In the genomic region with DNA sequence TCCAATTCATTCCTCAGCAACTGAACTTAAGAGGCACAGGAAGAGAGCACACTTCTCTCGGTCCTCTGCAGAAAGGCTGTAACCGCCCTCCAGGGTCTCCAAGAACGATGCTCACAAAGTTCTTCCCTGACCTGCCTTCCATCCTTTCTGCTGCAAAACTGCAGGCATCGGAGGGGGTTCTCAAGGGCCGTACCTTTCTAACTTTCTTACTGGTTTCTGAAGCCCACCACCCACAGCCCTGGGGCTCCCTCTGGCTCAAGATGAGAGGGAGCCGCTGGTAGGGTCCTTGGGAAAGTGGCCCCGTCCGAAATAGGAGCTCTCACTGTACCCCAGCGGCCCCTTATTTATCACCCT, we compare ENCODE assay signal across 8 mouse cellular contexts. TPM values are rescaled to one million over a fixed set of nuclear protein-coding genes. Genes with fewer than 3 reads are reported as not detected.
DNase-seq lines count a peak whose midpoint lies in the region; ATAC-seq and TF ChIP-seq lines count a peak whose summit lies in the region.

No protein-coding gene starts in this region.

- ATAC-seq in megakaryocyte, adult 5-6 weeks (ENCODE audit: poor library complexity, severe bottlenecking), result no peak
- ATAC-seq in intestine, postnatal 0 days, result no peak
- ATAC-seq in neural tube, embryonic 13.5 days (ENCODE audit: low read depth), result peak; percentile 13

- TF ChIP-seq POLR2A in embryonic fibroblast, embryonic 13.5 days (IDR thresholded peaks at IDR 0.05; ENCODE audit: low read depth, low read length), result no peak

- no peak for TF ChIP-seq CTCF in embryonic fibroblast, embryonic 13.5 days (IDR thresholded peaks at IDR 0.05; ENCODE audit: borderline replicate concordance, insufficient read depth, low read length)
- TF ChIP-seq CTCF in intestine, postnatal 0 days (IDR thresholded peaks at IDR 0.05; ENCODE audit: low read depth), result no peak

- H3K27ac ChIP-seq in embryonic fibroblast, embryonic 13.5 days (ENCODE audit: insufficient read depth, low read length), result peak overlapping the region; percentile 74
- H3K27ac ChIP-seq in intestine, postnatal 0 days (ENCODE audit: low read depth, low read length), result peak overlapping the region; percentile 96
- H3K27ac ChIP-seq in neural tube, embryonic 13.5 days (replicated peaks), result peak overlapping the region; percentile 99

- H3K4me2 ChIP-seq in intestine, postnatal 0 days (replicated peaks; ENCODE audit: low read depth), result peak overlapping the region; percentile 85
- peak overlapping the region; percentile 65 for H3K4me2 ChIP-seq in neural tube, embryonic 13.5 days

- H3K27me3 ChIP-seq in megakaryocyte, embryonic 14.5 days (replicated peaks), result peaks cover 33% of the 10 kb centered on the region
- 0 out of 2 replicates have a peak, but pooled peaks cover 2% of the 10 kb centered on the region for H3K27me3 ChIP-seq in intestine, postnatal 0 days (replicated peaks; ENCODE audit: control insufficient read depth, insufficient read depth, low read length)
- no peaks in the 10 kb centered on the region for H3K27me3 ChIP-seq in neural tube, embryonic 13.5 days

- peaks cover 85% of the 10 kb centered on the region for H3K4me1 ChIP-seq in megakaryocyte, embryonic 14.5 days
- H3K4me1 ChIP-seq in embryonic fibroblast, embryonic 13.5 days (ENCODE audit: control insufficient read depth, insufficient read depth, low read length), result peaks cover 37% of the 10 kb centered on the region
- peaks cover 16% of the 10 kb centered on the region for H3K4me1 ChIP-seq in intestine, postnatal 0 days (replicated peaks; ENCODE audit: control insufficient read depth, insufficient read depth, low read length)
- peaks cover 82% of the 10 kb centered on the region for H3K4me1 ChIP-seq in neural tube, embryonic 13.5 days (replicated peaks)

- under 1% methylated on average over 9 of the region's 9 CpGs for WGBS in intestine, postnatal 0 days
- WGBS in neural tube, embryonic 13.5 days, result under 1% methylated on average over 9 of the region's 9 CpGs

- H3K9me3 ChIP-seq in megakaryocyte, embryonic 14.5 days, result no peaks in the 10 kb centered on the region
- no peaks in the 10 kb centered on the region for H3K9me3 ChIP-seq in intestine, postnatal 0 days (ENCODE audit: control insufficient read depth)
- H3K9me3 ChIP-seq in neural tube, embryonic 13.5 days, result no peaks in the 10 kb centered on the region

- H3K36me3 ChIP-seq in megakaryocyte, embryonic 14.5 days (replicated peaks; ENCODE audit: low read length), result peaks cover 29% of the 10 kb centered on the region
- 0 out of 2 replicates have a peak, but pooled peaks cover 6% of the 10 kb centered on the region for H3K36me3 ChIP-seq in intestine, postnatal 0 days (ENCODE audit: control insufficient read depth, insufficient read depth)
- no peaks in the 10 kb centered on the region for H3K36me3 ChIP-seq in neural tube, embryonic 13.5 days

- H3K4me3 ChIP-seq in megakaryocyte, embryonic 14.5 days (replicated peaks), result peak overlapping the region; percentile 92
- H3K4me3 ChIP-seq in embryonic fibroblast, embryonic 13.5 days (ENCODE audit: insufficient read depth, low read length), result peak overlapping the region; percentile 34
- peak overlapping the region; percentile 58 for H3K4me3 ChIP-seq in intestine, postnatal 0 days (ENCODE audit: low read depth, low read length)
- H3K4me3 ChIP-seq in neural tube, embryonic 13.5 days, result peak overlapping the region; percentile 39

- DNase-seq in yolk sac, embryonic 10.5 days (ENCODE audit: low spot score), result no peak
- no peak for DNase-seq in layer of hippocampus, postnatal 10 days (ENCODE audit: low spot score in 2 of 2)
- no peak for DNase-seq in gastrocnemius, adult 18-20 months (ENCODE audit: low spot score)

- H3K9ac ChIP-seq in intestine, postnatal 0 days (ENCODE audit: low read depth, low read length), result peak overlapping the region; percentile 58
- H3K9ac ChIP-seq in neural tube, embryonic 13.5 days, result peak overlapping the region; percentile 79

RNA-seq across cellular contexts. Expression of a gene that starts 5.8 kb away (rescaled TPM):
- polyA plus RNA-seq in megakaryocyte, embryonic 14.5 days (2012; ENCODE audit: insufficient read depth, low replicate concordance), result 1.00 and 1.6 TPM in 2 replicates
- 2.9 and 3.8 TPM in 2 replicates for total RNA-seq in megakaryocyte, adult 5-6 weeks (2015)
- 1.7 and 3.3 TPM in 2 replicates for total RNA-seq in megakaryocyte, adult 5-6 weeks (2017)
- 0.40 TPM in 1 of 2 replicates, not detected in the other for polyA plus RNA-seq in embryonic fibroblast, embryonic 13.5 days (2011; ENCODE audit: insufficient read length, low read depth, missing spikeins)
- not detected in 2 replicates for polyA plus RNA-seq in intestine, postnatal 0 days (2015; fragmentation: Nextera tagmentation; extraction: Ambion mirVana)
- 0.57 and 0.62 TPM in 2 replicates for polyA plus RNA-seq in neural tube, embryonic 13.5 days (2015; fragmentation: Nextera tagmentation; extraction: Ambion mirVana)
- total RNA-seq in layer of hippocampus, postnatal 10 days (2021), result 1 to 10 TPM in 1 of 2 experiments, under 1 TPM in 1; 0.89 to 1.0 TPM
- not detected for total RNA-seq in gastrocnemius, adult 18-20 months (2021)

RNA-seq across cellular contexts. Expression of a gene that starts 32.1 kb away (rescaled TPM):
- polyA plus RNA-seq in megakaryocyte, embryonic 14.5 days (2012; ENCODE audit: insufficient read depth, low replicate concordance), result 33.2 and 56.2 TPM in 2 replicates
- 246 and 255 TPM in 2 replicates for total RNA-seq in megakaryocyte, adult 5-6 weeks (2015)
- 87.7 and 93.9 TPM in 2 replicates for total RNA-seq in megakaryocyte, adult 5-6 weeks (2017)
- 141 and 143 TPM in 2 replicates for polyA plus RNA-seq in embryonic fibroblast, embryonic 13.5 days (2011; ENCODE audit: insufficient read length, low read depth, missing spikeins)
- polyA plus RNA-seq in intestine, postnatal 0 days (2015; fragmentation: Nextera tagmentation; extraction: Ambion mirVana), result 248 and 253 TPM in 2 replicates
- 214 and 224 TPM in 2 replicates for polyA plus RNA-seq in neural tube, embryonic 13.5 days (2015; fragmentation: Nextera tagmentation; extraction: Ambion mirVana)
- 100 to 1,000 TPM; 111 to 112 TPM for total RNA-seq in layer of hippocampus, postnatal 10 days (2021)
- total RNA-seq in gastrocnemius, adult 18-20 months (2021), result 10 to 100 TPM; 35.8 to 37.3 TPM

RNA-seq across cellular contexts. Expression of a gene that starts 35.3 kb away (rescaled TPM):
- 1,319 and 2,156 TPM in 2 replicates for polyA plus RNA-seq in megakaryocyte, embryonic 14.5 days (2012; ENCODE audit: insufficient read depth, low replicate concordance)
- total RNA-seq in megakaryocyte, adult 5-6 weeks (2015), result 35.8 and 40.1 TPM in 2 replicates
- 6.8 and 9.4 TPM in 2 replicates for total RNA-seq in megakaryocyte, adult 5-6 weeks (2017)
- 25.0 and 27.6 TPM in 2 replicates for polyA plus RNA-seq in embryonic fibroblast, embryonic 13.5 days (2011; ENCODE audit: insufficient read length, low read depth, missing spikeins)
- polyA plus RNA-seq in intestine, postnatal 0 days (2015; fragmentation: Nextera tagmentation; extraction: Ambion mirVana), result 2.9 and 3.1 TPM in 2 replicates
- polyA plus RNA-seq in neural tube, embryonic 13.5 days (2015; fragmentation: Nextera tagmentation; extraction: Ambion mirVana), result 17.1 and 18.4 TPM in 2 replicates
- 10 to 100 TPM; 36.5 to 45.0 TPM for total RNA-seq in layer of hippocampus, postnatal 10 days (2021)
- 10 to 100 TPM in 1 of 2 experiments, 1 to 10 TPM in 1; 7.9 to 32.1 TPM for total RNA-seq in gastrocnemius, adult 18-20 months (2021)

RNA-seq across cellular contexts. Expression of a gene that starts 46.4 kb away (rescaled TPM):
- polyA plus RNA-seq in megakaryocyte, embryonic 14.5 days (2012; ENCODE audit: insufficient read depth, low replicate concordance), result 321 and 342 TPM in 2 replicates
- 205 and 258 TPM in 2 replicates for total RNA-seq in megakaryocyte, adult 5-6 weeks (2015)
- 218 and 249 TPM in 2 replicates for total RNA-seq in megakaryocyte, adult 5-6 weeks (2017)
- not detected in 2 replicates for polyA plus RNA-seq in embryonic fibroblast, embryonic 13.5 days (2011; ENCODE audit: insufficient read length, low read depth, missing spikeins)
- polyA plus RNA-seq in intestine, postnatal 0 days (2015; fragmentation: Nextera tagmentation; extraction: Ambion mirVana), result 0.82 and 0.90 TPM in 2 replicates
- polyA plus RNA-seq in neural tube, embryonic 13.5 days (2015; fragmentation: Nextera tagmentation; extraction: Ambion mirVana), result 1.3 and 1.9 TPM in 2 replicates
- under 1 TPM in 1 of 2 experiments, not detected in 1; 0.39 TPM for total RNA-seq in layer of hippocampus, postnatal 10 days (2021)
- total RNA-seq in gastrocnemius, adult 18-20 months (2021), result not detected

Comparison
In these comparisons a context has a peak if more than half of its experiments do, and no peak if none do; other contexts are left out.
1. H3K4me3 ChIP-seq: peak in every context shown above with its lines; median percentile 92 in megakaryocyte, embryonic 14.5 days; 58 in intestine, postnatal 0 days; 39 in neural tube, embryonic 13.5 days; 34 in embryonic fibroblast, embryonic 13.5 days.
2. RNA of a gene that starts 35.3 kb away (polyA plus RNA-seq): 1,319 to 2,156 TPM in megakaryocyte, embryonic 14.5 days; 25.0 to 27.6 TPM in embryonic fibroblast, embryonic 13.5 days, 17.1 to 18.4 TPM in neural tube, embryonic 13.5 days and 2.9 to 3.1 TPM in intestine, postnatal 0 days; every median in the first group is over 10 times any median in the second.
3. Peak in every context shown above with its lines, with median percentiles within 50 percentile points of each other: H3K27ac ChIP-seq.